Mouse (Mus musculus) neural tube, embryonic 15.5 days (tissue): ENCODE measurements around the gene Fastk. TPM values are rescaled to one million over a fixed set of nuclear protein-coding genes. Genes with fewer than 3 reads are reported as not detected.

Experiments used
- ATAC-seq: fragments of 200-750 bp; cut with Nextera tagmentation; 2 replicates; pipeline ENCODE4 v1.8.0; 2017; ENCODE audit warnings: mild to moderate bottlenecking, moderate TSS enrichment, moderate library complexity; ENCODE audit not compliant: low FRiP score
- H3K27ac ChIP-seq: fragments of 300-500 bp; sonication (generic); replicated peaks from 2 replicates; pipeline ENCODE4 v1.5.1; 2015; ENCODE audit warnings: mild to moderate bottlenecking, inconsistent platforms
- H3K27me3 ChIP-seq: fragments of 300-500 bp; sonication (generic); replicated peaks from 2 replicates; pipeline ENCODE4 v1.6.1; 2015; ENCODE audit warnings: inconsistent platforms
- H3K36me3 ChIP-seq: fragments of 300-500 bp; sonication (generic); 2 replicates; pipeline ENCODE4 v1.6.1; 2015; ENCODE audit warnings: inconsistent platforms
- H3K4me1 ChIP-seq: fragments of 300-500 bp; sonication (generic); 2 replicates; pipeline ENCODE4 v1.6.1; 2015; ENCODE audit warnings: inconsistent platforms
- H3K4me2 ChIP-seq: fragments of 300-500 bp; sonication (generic); 2 replicates; pipeline ENCODE4 v1.6.1; 2015; ENCODE audit warnings: inconsistent platforms, mild to moderate bottlenecking, moderate library complexity
- H3K4me3 ChIP-seq: fragments of 300-500 bp; sonication (generic); replicated peaks from 2 replicates; pipeline ENCODE4 v1.5.1; 2015; ENCODE audit warnings: mild to moderate bottlenecking, inconsistent platforms
- H3K9ac ChIP-seq: fragments of 300-500 bp; sonication (generic); replicated peaks from 2 replicates; pipeline ENCODE4 v1.6.1; 2015; ENCODE audit warnings: mild to moderate bottlenecking, inconsistent platforms
- H3K9me3 ChIP-seq: fragments of 300-500 bp; sonication (generic); replicated peaks from 2 replicates; pipeline ENCODE4 v1.6.1; 2016; ENCODE audit warnings: inconsistent platforms
- WGBS: fragments of 180-500 bp; shearing (Covaris S2); methylation state at CpG from one replicate; pipeline ENCODE4 v1.1.7; 2015; ENCODE audit warnings: mixed read lengths; 5-methylcytosine and 5-hydroxymethylcytosine counted together
- polyA plus RNA-seq: library from polyadenylated mRNA; unstranded; fragments of >200 nt; fragmentation: Nextera tagmentation; extraction: Ambion mirVana; gene quantifications from 2 replicates; pipeline ENCODE4 v1.2.1, GENCODE M21; 2015

The Fastk gene
- polyA plus RNA-seq, 1 experiment from 2014 or later = 111 TPM

- H3K27me3 ChIP-seq = no peaks in the 10 kb centered on the region
- H3K9ac ChIP-seq = no peak overlapping the region
- peaks cover 42% of the 10 kb centered on the region for H3K36me3 ChIP-seq
- no peak for ATAC-seq
- no peak overlapping the region for H3K4me2 ChIP-seq
- no peaks in the 10 kb centered on the region for H3K4me1 ChIP-seq
- H3K9me3 ChIP-seq = no peaks in the 10 kb centered on the region
- H3K4me3 ChIP-seq = no peak overlapping the region
- WGBS = 92% methylated on average over 8 of the region's 8 CpGs
- H3K27ac ChIP-seq = no peak overlapping the region
Measured at GRCm38 (mm10) chr5:24433993-24434392, 11.1 kb downstream of the Fastk start.

- Histone ChIP-seq H3K27me3 (peaks cover 10% of the 10 kb centered on the region), H3K4me2 (peak overlapping the region; percentile 91; the same call in 1 of the 2 replicates), H3K9me3 (no peaks in the 10 kb centered on the region), H3K36me3 (peaks cover 30% of the 10 kb centered on the region), H3K9ac (0 out of 2 replicates have a peak overlapping the region, but pooled peaks have one; percentile 10), H3K4me1 (peaks cover 44% of the 10 kb centered on the region), H3K4me3 (no peak overlapping the region), H3K27ac (no peak overlapping the region)
- 11% methylated on average over 9 of the region's 9 CpGs for WGBS
- no peak for ATAC-seq
Measured at GRCm38 (mm10) chr5:24428596-24428995, 16.5 kb downstream of the Fastk start.

- no peak for ATAC-seq
- Histone ChIP-seq H3K4me2 (peak overlapping the region; percentile 91), H3K27ac (no peak overlapping the region), H3K36me3 (peaks cover 25% of the 10 kb centered on the region), H3K9me3 (no peaks in the 10 kb centered on the region), H3K4me1 (peaks cover 45% of the 10 kb centered on the region), H3K27me3 (peaks cover 10% of the 10 kb centered on the region), H3K4me3 (no peak overlapping the region), H3K9ac (0 out of 2 replicates have a peak overlapping the region, but pooled peaks have one; percentile 10)
- WGBS = 11% methylated on average over 14 of the region's 15 CpGs
Measured at GRCm38 (mm10) chr5:24427981-24428402, 17.1 kb downstream of the Fastk start.

- 21% methylated on average over 12 of the region's 12 CpGs for WGBS
- no peak overlapping the region for H3K27ac ChIP-seq
- ATAC-seq = no peak
- H3K9me3 ChIP-seq = no peaks in the 10 kb centered on the region
- peak overlapping the region; percentile 91 for H3K4me2 ChIP-seq
- H3K4me1 ChIP-seq = peaks cover 53% of the 10 kb centered on the region
- peaks cover 18% of the 10 kb centered on the region for H3K36me3 ChIP-seq
- H3K27me3 ChIP-seq = peaks cover 10% of the 10 kb centered on the region
- no peak overlapping the region for H3K9ac ChIP-seq
- H3K4me3 ChIP-seq = no peak overlapping the region
Measured at GRCm38 (mm10) chr5:24427285-24427633, 17.8 kb downstream of the Fastk start.

- ATAC-seq = no peak
- WGBS = 11% methylated on average over 9 of the region's 9 CpGs
- 0 out of 2 replicates have a peak overlapping the region, but pooled peaks have one; percentile 49 for H3K9ac ChIP-seq
- H3K27ac ChIP-seq = no peak overlapping the region
- H3K36me3 ChIP-seq = peaks cover 13% of the 10 kb centered on the region
- H3K9me3 ChIP-seq = no peaks in the 10 kb centered on the region
- H3K4me1 ChIP-seq = peaks cover 57% of the 10 kb centered on the region
- peaks cover 10% of the 10 kb centered on the region for H3K27me3 ChIP-seq
- H3K4me2 ChIP-seq = peak overlapping the region; percentile 91
- peak overlapping the region; percentile 60 for H3K4me3 ChIP-seq
Measured at GRCm38 (mm10) chr5:24426556-24427284, 18.4 kb downstream of the Fastk start.

GRCm38 (mm10) chr5:24426037-24426432 is 19.1 kb downstream of the Fastk start:
- Histone ChIP-seq H3K4me2 (peak overlapping the region; percentile 91), H3K27me3 (peaks cover 10% of the 10 kb centered on the region), H3K9me3 (no peaks in the 10 kb centered on the region), H3K4me1 (peaks cover 60% of the 10 kb centered on the region), H3K36me3 (peaks cover 13% of the 10 kb centered on the region), H3K27ac (no peak overlapping the region), H3K9ac (peak overlapping the region; percentile 49), H3K4me3 (peak overlapping the region; percentile 60)
- ATAC-seq = no peak
- 1% methylated on average over 10 of the region's 10 CpGs for WGBS

- peak overlapping the region; percentile 60 for H3K4me3 ChIP-seq
- peaks cover 12% of the 10 kb centered on the region for H3K36me3 ChIP-seq
- H3K4me1 ChIP-seq = peaks cover 60% of the 10 kb centered on the region
- peak overlapping the region; percentile 94 for H3K27ac ChIP-seq
- peaks cover 10% of the 10 kb centered on the region for H3K27me3 ChIP-seq
- ATAC-seq = no peak
- 0% methylated on average over 27 of the region's 30 CpGs for WGBS
- H3K9ac ChIP-seq = peak overlapping the region; percentile 49
- H3K9me3 ChIP-seq = no peaks in the 10 kb centered on the region
- peak overlapping the region; percentile 91 for H3K4me2 ChIP-seq
Measured at GRCm38 (mm10) chr5:24425421-24426036, 19.6 kb downstream of the Fastk start.

GRCm38 (mm10) chr5:24424861-24425411 is 20.2 kb downstream of the Fastk start:
- Histone ChIP-seq H3K4me3 (peak overlapping the region; percentile 60), H3K4me1 (peaks cover 60% of the 10 kb centered on the region), H3K9me3 (no peaks in the 10 kb centered on the region), H3K9ac (peak overlapping the region; percentile 49), H3K27me3 (peaks cover 10% of the 10 kb centered on the region), H3K4me2 (peak overlapping the region; percentile 91), H3K27ac (peak overlapping the region; percentile 94), H3K36me3 (peaks cover 10% of the 10 kb centered on the region)
- peak; percentile 19; the same call in 1 of the 2 replicates for ATAC-seq
- under 1% methylated on average over 58 of the region's 60 CpGs for WGBS

- 14% methylated on average over 21 of the region's 21 CpGs for WGBS
- ATAC-seq = peak; percentile 3; the same call in 1 of the 2 replicates
- peak overlapping the region; percentile 60 for H3K4me3 ChIP-seq
- no peaks in the 10 kb centered on the region for H3K9me3 ChIP-seq
- peak overlapping the region; percentile 94 for H3K27ac ChIP-seq
- H3K27me3 ChIP-seq = peaks cover 10% of the 10 kb centered on the region
- peak overlapping the region; percentile 91 for H3K4me2 ChIP-seq
- peaks cover 18% of the 10 kb centered on the region for H3K36me3 ChIP-seq
- peak overlapping the region; percentile 59 for H3K9ac ChIP-seq
- peaks cover 61% of the 10 kb centered on the region for H3K4me1 ChIP-seq
Measured at GRCm38 (mm10) chr5:24424004-24424781, 20.9 kb downstream of the Fastk start.

- Histone ChIP-seq H3K4me1 (peaks cover 65% of the 10 kb centered on the region), H3K4me3 (peak within 1 kb of the TSS; percentile 60), H3K36me3 (peaks cover 26% of the 10 kb centered on the region), H3K9ac (peak within 1 kb of the TSS; percentile 81), H3K9me3 (no peaks in the 10 kb centered on the region), H3K27ac (peak within 1 kb of the TSS; percentile 94), H3K4me2 (peak within 1 kb of the TSS; percentile 91), H3K27me3 (peaks cover 10% of the 10 kb centered on the region)
- WGBS = under 1% methylated on average over 46 of the region's 46 CpGs
- ATAC-seq = peak; percentile 93
Measured at GRCm38 (mm10) chr5:24423129-24424003, 21.7 kb downstream of the Fastk start, which contains the start of the genes Cdk5 and Slc4a2. Gene Cdk5 (minus strand): TSS chr5:24423530. Gene Slc4a2 (plus strand): TSS chr5:24423837.
